Mouse (Mus musculus) spleen, adult 2 months (tissue): ENCODE data around the gene Lbhd2.

ENCODE experiments used
- CTCF ChIP-seq: fragments of 200-500 bp; IDR thresholded peaks from 2 replicates; pipeline ENCODE4 v1.5.1; 2011; ENCODE audit warnings: mild to moderate bottlenecking, inconsistent platforms; ENCODE audit not compliant: insufficient read depth, insufficient read length, insufficient replicate concordance; ENCODE audit errors: extremely low read depth
- POLR2A ChIP-seq: fragments of 200-500 bp; IDR thresholded peaks from 2 replicates; pipeline ENCODE4 v1.6.1; 2011; ENCODE audit warnings: low read depth, low read length, inconsistent platforms

GRCm38 (mm10) chr12:111448931-111449705, 42.5 kb downstream of the Lbhd2 start:
- TF ChIP-seq CTCF (no peak), POLR2A (no peak)
